Mouse (Mus musculus): ENCODE data around the gene Bicral. TPM values are rescaled to one million over a fixed set of nuclear protein-coding genes. Genes with fewer than 3 reads are reported as not detected.

The Bicral gene
- total RNA-seq, 2 experiments from 2014 or later: 9.3 to 13.7 TPM

DNA sequence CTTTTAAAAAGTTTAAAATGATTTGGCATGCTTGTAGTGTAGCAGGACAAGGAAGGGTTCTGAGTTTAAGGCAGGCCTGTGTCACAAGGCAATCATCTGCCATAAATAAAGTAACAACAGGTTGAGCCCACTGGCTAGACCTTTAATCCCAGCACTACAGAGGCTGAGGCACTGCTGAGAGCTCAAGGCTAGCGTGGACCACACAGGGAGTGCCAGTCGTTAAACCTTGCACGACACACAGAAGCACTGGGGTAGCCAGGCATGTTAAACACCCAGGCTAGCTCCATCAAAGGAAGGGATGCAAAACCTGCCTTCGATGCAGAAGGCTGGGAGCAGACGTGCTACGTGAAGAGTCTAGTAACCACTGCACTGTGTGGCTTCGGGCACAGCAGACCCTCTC is 14.6 kb downstream of the Bicral start:
- no peak for DNase-seq (ENCODE audit: low spot score)

- DNase-seq (ENCODE audit: low spot score): no peak
Observed at GRCm38 (mm10) chr17:46843022-46843421, 15.3 kb downstream of the Bicral start.

- DNase-seq (ENCODE audit: low spot score): no peak
Observed at GRCm38 (mm10) chr17:46840304-46841010, 17.8 kb downstream of the Bicral start.

DNA sequence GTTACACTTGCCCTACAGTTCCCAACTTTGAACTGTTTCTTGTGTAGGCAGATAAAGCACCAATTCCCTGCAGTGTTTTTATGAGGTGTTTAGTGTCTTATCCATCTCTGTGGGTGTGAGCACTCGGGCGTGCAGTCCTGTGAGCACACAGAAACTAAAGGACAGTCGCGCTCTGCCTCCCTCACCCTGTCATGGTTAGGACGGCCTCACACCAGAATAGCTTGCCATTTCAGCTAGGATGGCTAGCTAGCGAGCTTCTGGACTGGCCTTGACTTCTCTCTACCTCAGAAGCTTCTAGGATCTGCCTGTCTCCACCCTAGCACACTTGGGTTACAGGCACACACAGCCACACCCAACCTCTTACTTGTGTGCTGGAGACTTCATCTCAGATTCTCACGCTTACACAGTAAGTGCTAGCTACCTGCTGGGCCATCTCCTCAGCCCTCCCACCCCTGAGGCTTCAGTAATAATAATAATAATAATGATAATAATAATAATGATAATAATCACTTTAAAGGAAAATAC is 19.8 kb downstream of the Bicral start:
- no peak for DNase-seq (ENCODE audit: low spot score)

- no peak for DNase-seq (ENCODE audit: low spot score)
Observed at GRCm38 (mm10) chr17:46837897-46838296, 20.4 kb downstream of the Bicral start.

GRCm38 (mm10) chr17:46835093-46835715 is 23.1 kb downstream of the Bicral start:
- no peak for DNase-seq (ENCODE audit: low spot score)

GRCm38 (mm10) chr17:46832981-46833305 is 25.3 kb downstream of the Bicral start:
- no peak for DNase-seq (ENCODE audit: low spot score)

DNA sequence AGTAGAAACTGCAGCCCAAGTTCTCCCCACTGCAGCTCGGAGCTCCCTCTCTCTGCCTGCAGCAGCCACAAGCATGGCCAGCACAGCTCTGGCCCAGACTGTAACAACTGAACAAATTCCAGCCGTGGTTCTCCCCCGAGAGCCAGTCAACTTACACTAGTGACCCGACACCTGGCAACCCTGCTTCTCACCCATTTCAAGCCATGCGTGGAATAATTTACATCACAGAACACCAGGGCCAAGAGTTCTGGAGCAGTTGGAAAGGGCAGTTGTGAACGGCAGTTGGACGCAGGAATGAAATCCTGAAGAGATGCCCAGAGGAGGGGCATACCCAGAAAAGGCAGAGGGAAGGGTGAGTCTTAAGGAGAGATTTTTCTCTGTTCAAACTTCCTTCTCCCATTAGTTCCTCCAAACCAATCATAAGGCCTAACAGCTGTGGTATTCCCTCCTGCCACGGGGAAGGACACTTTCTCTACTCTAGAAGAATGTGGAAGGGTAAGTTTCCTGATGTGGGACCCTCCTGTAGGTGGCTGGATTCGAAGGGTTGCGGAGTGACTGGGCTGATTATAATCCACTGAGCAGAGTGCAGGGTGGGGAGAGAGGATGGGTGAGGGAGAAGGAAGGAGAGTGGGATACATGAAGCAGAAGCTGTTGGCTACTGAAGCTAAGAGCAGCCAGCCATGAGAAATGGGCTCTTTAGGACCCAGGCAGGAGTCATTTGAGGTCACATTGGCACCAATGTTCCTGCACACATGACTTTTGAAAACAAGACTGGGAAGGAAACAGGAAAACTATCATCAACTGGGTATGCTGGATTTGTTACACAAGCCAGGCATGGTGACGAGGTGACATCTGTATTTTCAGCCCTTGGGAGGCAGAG is 25.9 kb downstream of the Bicral start:
- peak; percentile 66 for DNase-seq (ENCODE audit: low spot score)

GRCm38 (mm10) chr17:46829856-46830535 is 28.3 kb downstream of the Bicral start:
- DNase-seq (ENCODE audit: low spot score): no peak

GRCm38 (mm10) chr17:46828935-46829334 is 29.3 kb downstream of the Bicral start:
- DNase-seq (ENCODE audit: low spot score): no peak

DNA sequence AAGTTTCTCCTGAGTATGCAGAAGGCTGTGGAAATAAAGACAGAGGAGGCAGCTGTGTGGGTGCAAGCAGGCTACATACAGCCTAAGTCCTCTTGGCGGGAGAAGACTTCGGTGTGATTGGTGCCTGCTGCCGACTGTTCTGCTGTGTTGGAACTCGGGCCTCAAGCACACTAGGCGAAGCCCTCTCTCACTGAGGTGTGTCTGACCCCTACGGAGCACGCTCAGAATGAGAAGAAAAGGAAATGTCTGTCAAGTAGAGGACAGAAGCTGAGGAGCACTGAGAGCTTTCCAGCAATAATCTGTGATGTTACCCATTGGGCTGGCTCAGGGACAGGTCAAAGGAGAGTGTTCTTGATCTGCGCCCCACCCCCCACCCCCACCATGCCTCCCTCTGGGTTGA is 35.2 kb downstream of the Bicral start:
- no peak for DNase-seq (ENCODE audit: low spot score)

DNA sequence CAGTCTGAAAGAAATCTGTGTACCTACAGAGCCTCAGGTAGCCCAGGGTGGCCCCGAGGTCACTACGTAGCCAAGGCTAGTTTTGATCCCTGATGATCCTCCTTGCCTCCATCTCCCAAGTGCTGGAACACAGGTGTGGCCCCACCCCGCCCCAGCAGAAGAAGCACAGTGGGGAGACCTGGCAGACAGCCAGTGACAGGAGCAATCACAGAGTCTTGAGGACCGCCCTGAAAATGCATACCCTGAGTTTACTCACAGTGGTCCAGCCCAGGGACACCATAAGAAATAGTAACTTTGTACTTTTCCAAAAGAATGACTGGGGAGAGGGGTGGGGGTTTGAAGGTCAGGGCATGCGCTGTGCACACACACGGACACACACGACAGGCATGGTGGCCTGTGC is 37.7 kb downstream of the Bicral start:
- DNase-seq (ENCODE audit: low spot score): no peak

GRCm38 (mm10) chr17:46817734-46818158 is 40.5 kb downstream of the Bicral start:
- DNase-seq (ENCODE audit: low spot score): no peak

DNA sequence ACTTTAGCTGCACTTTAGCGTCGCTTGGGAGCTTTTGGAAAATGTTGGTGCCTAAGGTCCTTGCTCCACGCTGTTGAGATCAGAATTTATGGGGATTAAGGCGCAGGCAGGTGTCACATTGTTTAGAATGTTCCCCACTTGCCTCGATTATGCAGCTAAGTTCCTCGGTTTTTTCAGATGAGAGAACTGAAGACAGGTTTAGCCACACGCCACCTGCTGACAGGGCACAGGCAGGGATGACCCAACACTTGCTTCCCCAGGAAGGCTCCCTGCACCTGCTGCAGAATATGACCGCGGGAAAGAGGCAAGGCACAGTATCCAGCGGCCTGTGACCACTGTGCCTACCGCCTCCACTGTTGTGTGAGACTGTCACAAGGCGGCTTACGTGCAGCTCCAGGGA is 42.0 kb downstream of the Bicral start:
- DNase-seq (ENCODE audit: low spot score): no peak

- no peak for DNase-seq (ENCODE audit: low spot score)
Observed at GRCm38 (mm10) chr17:46814497-46814896, 43.8 kb downstream of the Bicral start.

DNA sequence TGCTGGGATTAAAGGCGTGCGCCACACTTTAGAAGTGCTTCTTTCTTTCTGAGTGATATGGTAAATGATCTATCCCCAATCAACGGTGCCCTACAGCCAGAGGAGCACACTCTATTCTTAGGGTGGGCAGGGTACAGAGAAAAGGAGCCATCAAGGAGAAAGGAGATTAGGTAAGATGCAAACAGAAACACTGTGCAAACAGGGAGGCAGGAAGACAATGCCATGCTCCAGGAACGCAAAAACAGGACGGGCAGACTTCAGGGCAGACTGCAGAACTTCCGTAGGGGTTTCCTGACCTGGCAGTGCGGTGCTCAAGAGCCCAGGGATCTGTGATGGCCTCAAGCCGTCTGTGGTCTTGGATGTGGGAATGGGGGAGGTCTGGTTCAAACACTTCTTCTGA is 44.6 kb downstream of the Bicral start:
- DNase-seq (ENCODE audit: low spot score): no peak

DNA sequence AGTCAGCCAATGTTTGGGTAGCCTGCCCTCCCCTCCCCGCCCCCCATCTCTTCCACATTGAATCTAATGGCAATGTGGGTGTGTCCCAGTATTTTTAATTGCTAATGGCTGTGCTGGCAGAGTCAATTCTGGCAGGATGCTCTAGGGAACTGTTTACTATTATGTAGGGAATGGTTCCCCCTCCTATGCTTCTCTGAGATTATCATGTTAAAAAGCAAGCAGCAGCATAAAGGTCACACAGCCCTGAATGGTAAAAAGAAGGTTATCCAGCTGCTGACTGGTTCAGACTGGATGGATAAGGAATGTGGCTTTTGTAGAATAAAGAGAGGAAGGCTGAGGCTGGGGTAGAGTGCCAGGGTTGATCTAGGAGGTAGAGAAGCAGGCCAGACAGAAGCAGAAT is 45.8 kb downstream of the Bicral start:
- DNase-seq (ENCODE audit: low spot score): no peak

- no peak for DNase-seq (ENCODE audit: low spot score)
Observed at GRCm38 (mm10) chr17:46810672-46811071, 47.6 kb downstream of the Bicral start.

- DNase-seq (ENCODE audit: low spot score): no peak
Observed at GRCm38 (mm10) chr17:46809131-46809830, 49.0 kb downstream of the Bicral start.

DNA sequence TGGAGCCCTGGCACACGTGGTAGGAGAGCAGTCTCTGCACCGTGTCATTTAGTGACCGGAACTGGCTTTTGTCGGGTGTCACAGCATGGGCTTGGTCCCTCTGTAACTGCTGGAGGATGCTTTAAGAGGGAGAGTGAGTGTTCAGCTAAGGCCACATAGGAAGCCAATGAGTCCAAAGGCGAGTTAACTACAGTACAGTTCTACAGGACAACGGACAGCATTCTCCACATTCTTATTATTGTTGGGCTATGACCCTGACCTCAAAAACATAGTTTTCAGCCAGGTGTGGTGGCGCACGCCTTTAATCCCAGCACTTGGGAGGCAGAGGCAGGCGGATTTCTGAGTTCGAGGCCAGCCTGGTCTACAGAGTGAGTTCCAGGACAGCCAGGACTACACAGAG is 49.9 kb downstream of the Bicral start:
- DNase-seq (ENCODE audit: low spot score): no peak

DNA sequence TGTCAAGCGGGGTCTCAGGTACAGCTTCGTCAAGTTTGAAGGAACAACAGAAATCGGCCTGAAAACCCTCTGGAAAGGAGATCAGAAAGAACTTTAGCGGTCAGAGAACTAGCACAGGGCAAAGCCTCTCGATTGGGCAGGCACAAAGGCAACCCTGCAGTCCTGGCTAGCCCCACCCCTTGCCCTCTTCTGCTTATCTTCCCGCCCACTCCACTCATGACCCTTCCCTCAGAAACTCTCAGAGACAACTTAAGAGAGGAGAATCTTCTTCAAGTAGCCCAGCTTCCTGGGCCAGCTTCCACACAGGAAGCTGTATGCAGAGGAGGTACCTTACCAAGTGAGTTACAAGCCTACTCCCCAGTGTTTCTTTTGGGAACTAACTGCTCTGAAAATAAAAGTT is 56.5 kb downstream of the Bicral start:
- no peak for DNase-seq (ENCODE audit: low spot score)
